Mouse (Mus musculus) thymus, adult 2 months (tissue): ENCODE measurements around the gene Tenm4.

Experiments
- CTCF ChIP-seq: fragments of 200-500 bp; IDR thresholded peaks from 2 replicates; pipeline ENCODE4 v1.5.1; 2012; ENCODE audit warnings: mild to moderate bottlenecking, control low read depth, low read length, moderate library complexity, borderline replicate concordance; ENCODE audit not compliant: control insufficient read depth, poor library complexity, insufficient read depth; ENCODE audit errors: extremely low read depth
- POLR2A ChIP-seq: fragments of 200-500 bp; IDR thresholded peaks from 2 replicates; pipeline ENCODE4 v1.6.1; 2012; ENCODE audit warnings: mild to moderate bottlenecking, low read length, control low read depth, moderate library complexity; ENCODE audit not compliant: control insufficient read depth, poor library complexity, insufficient read depth; ENCODE audit errors: extremely low read depth

GRCm38 (mm10) chr7:96796788-96797485, 625.9 kb downstream of the Tenm4 start:
- TF ChIP-seq CTCF (no peak), POLR2A (no peak)
